In the genomic region with DNA sequence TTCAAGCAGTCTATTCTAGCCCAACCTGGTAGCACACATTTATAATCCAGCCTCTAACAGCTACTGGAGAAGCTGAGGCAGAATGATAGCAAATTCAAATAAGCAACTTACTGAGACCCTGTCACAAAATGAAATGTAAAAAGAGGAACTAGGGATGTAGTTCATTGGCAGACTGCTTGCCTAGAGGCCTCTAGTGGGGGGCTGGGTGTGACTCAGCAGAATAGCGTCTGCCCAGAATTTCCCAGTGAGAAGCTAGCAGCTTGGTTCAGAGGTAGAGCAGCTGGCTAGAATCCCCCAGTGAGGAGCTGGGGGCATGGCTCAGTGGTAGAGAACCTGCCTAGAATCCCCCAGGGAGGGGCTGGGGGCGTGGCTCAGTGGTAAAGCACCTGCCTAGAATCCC, we compare ENCODE assay signal across 18 mouse cellular contexts.
DNase-seq lines count a peak whose midpoint lies in the region; ATAC-seq lines count a peak whose summit lies in the region.
"Had no signal": no experiment of that assay in that cellular context is flagged by ENCODE, and none has a peak within 500 bp of the region (broad histone marks: within the 10 kb centered on the region; RNA-seq: fewer than 3 reads in every experiment).

No protein-coding gene starts in this region.

- H3K4me2 ChIP-seq in embryonic facial prominence, embryonic 14.5 days (ENCODE audit: low read depth, low read length) = no peak overlapping the region
- H3K4me2 ChIP-seq: embryonic facial prominence, embryonic 13.5 days; forebrain, embryonic 13.5 days; liver, embryonic 13.5 days; midbrain, embryonic 15.5 days had no signal

- DNase-seq in embryonic facial prominence, embryonic 14.5 days (ENCODE audit: low spot score) = peak; percentile 10
- DNase-seq in embryonic facial prominence, embryonic 10.5 days (ENCODE audit: low spot score) = no peak
- DNase-seq in retina, postnatal 1 day = peak; percentile 21
- no peak for DNase-seq in retina, embryonic 14.5 days (ENCODE audit: low spot score)
- DNase-seq in c-Kit-positive CD71-positive TER-119-positive erythroid progenitor cells, embryonic 14.5 days (ENCODE audit: low spot score) = peak; percentile 0
- no peak for DNase-seq in MN1 (ENCODE audit: low spot score)
- no peak for DNase-seq in kidney, adult 8-10 months
- DNase-seq: gastrocnemius, postnatal 36 days; liver, embryonic 13.5 days; lung, postnatal 36 days; right cerebral cortex, adult 18-20 months; thymus, postnatal 36 days had no signal

- no peak overlapping the region for H3K4me3 ChIP-seq in embryonic facial prominence, embryonic 14.5 days (ENCODE audit: low read depth, low read length)
- no peak overlapping the region for H3K4me3 ChIP-seq in embryonic facial prominence, embryonic 10.5 days
- H3K4me3 ChIP-seq: embryonic facial prominence, embryonic 13.5 days; forebrain, embryonic 13.5 days; left cerebral cortex, adult 2 months; liver, embryonic 13.5 days; midbrain, embryonic 15.5 days had no signal

- WGBS in embryonic facial prominence, embryonic 14.5 days = 60% methylated on average over 1 of the region's 2 CpGs
- WGBS in embryonic facial prominence, embryonic 10.5 days = 84% methylated on average over 2 of the region's 2 CpGs

- H3K27ac ChIP-seq in embryonic facial prominence, embryonic 14.5 days (replicated peaks; ENCODE audit: low read depth, low read length) = no peak overlapping the region
- no peak overlapping the region for H3K27ac ChIP-seq in embryonic facial prominence, embryonic 10.5 days (replicated peaks)
- H3K27ac ChIP-seq: embryonic facial prominence, embryonic 13.5 days; forebrain, embryonic 13.5 days; kidney, postnatal 0 days; left cerebral cortex, adult 2 months; liver, embryonic 13.5 days; midbrain, embryonic 15.5 days had no signal

- H3K27me3 ChIP-seq in embryonic facial prominence, embryonic 14.5 days (replicated peaks; ENCODE audit: control insufficient read depth, insufficient read depth, low read length) = no peaks in the 10 kb centered on the region
- no peaks in the 10 kb centered on the region for H3K27me3 ChIP-seq in embryonic facial prominence, embryonic 10.5 days (replicated peaks; ENCODE audit: low read depth, poor library complexity, severe bottlenecking)
- H3K27me3 ChIP-seq: embryonic facial prominence, embryonic 13.5 days; forebrain, embryonic 13.5 days; liver, embryonic 13.5 days; midbrain, embryonic 15.5 days had no signal

- no peaks in the 10 kb centered on the region for H3K9me3 ChIP-seq in embryonic facial prominence, embryonic 14.5 days (ENCODE audit: control insufficient read depth, low read length)
- H3K9me3 ChIP-seq in embryonic facial prominence, embryonic 10.5 days = no peaks in the 10 kb centered on the region
- H3K9me3 ChIP-seq: embryonic facial prominence, embryonic 13.5 days; forebrain, embryonic 13.5 days; liver, embryonic 13.5 days; midbrain, embryonic 15.5 days had no signal

- no peak for ATAC-seq in embryonic facial prominence, embryonic 14.5 days (ENCODE audit: low read depth)
- ATAC-seq in megakaryocyte progenitor cell, adult 5-6 weeks (replicated peaks; ENCODE audit: poor library complexity) = peak; percentile 97
- ATAC-seq: forebrain, embryonic 13.5 days; midbrain, embryonic 15.5 days had no signal

- no peaks in the 10 kb centered on the region for H3K4me1 ChIP-seq in embryonic facial prominence, embryonic 14.5 days (ENCODE audit: control insufficient read depth, insufficient read depth, low read length)
- no peaks in the 10 kb centered on the region for H3K4me1 ChIP-seq in embryonic facial prominence, embryonic 10.5 days
- H3K4me1 ChIP-seq: embryonic facial prominence, embryonic 13.5 days; forebrain, embryonic 13.5 days; liver, embryonic 13.5 days; midbrain, embryonic 15.5 days had no signal

- H3K9ac ChIP-seq in embryonic facial prominence, embryonic 14.5 days (ENCODE audit: low read depth, low read length) = no peak overlapping the region
- H3K9ac ChIP-seq: embryonic facial prominence, embryonic 13.5 days; forebrain, embryonic 13.5 days; liver, embryonic 13.5 days; midbrain, embryonic 15.5 days had no signal

- no peaks in the 10 kb centered on the region for H3K36me3 ChIP-seq in embryonic facial prominence, embryonic 14.5 days (ENCODE audit: control insufficient read depth, insufficient read depth, low read length)
- no peaks in the 10 kb centered on the region for H3K36me3 ChIP-seq in embryonic facial prominence, embryonic 10.5 days (replicated peaks)
- H3K36me3 ChIP-seq: embryonic facial prominence, embryonic 13.5 days; liver, embryonic 13.5 days; midbrain, embryonic 15.5 days had no signal

Comparison
In these comparisons a context has a peak if more than half of its experiments do, and no peak if none do; other contexts are left out.
1. DNase-seq: peak in embryonic facial prominence, embryonic 14.5 days (single experiment), retina, postnatal 1 day (single experiment) and c-Kit-positive CD71-positive TER-119-positive erythroid progenitor cells, embryonic 14.5 days (single experiment); none in embryonic facial prominence, embryonic 10.5 days (single experiment), retina, embryonic 14.5 days (single experiment), MN1 (single experiment) and kidney, adult 8-10 months (0 of 2).